Mouse (Mus musculus) 416B (cell line): Measurements from ENCODE around the gene Fbll1.

Experiments
- DNase-seq: peaks from one replicate; pipeline ENCODE4 v3.0.0; 2011; ENCODE audit warnings: low read depth

The Fbll1 gene

GRCm38 (mm10) chr11:35783038-35783437, 15.6 kb downstream of the Fbll1 start:
- DNase-seq = no peak

GRCm38 (mm10) chr11:35782444-35782843, 16.2 kb downstream of the Fbll1 start:
- DNase-seq = no peak

GRCm38 (mm10) chr11:35780336-35780735, 18.3 kb downstream of the Fbll1 start:
- DNase-seq = no peak

GRCm38 (mm10) chr11:35776452-35776851, 22.2 kb downstream of the Fbll1 start:
- DNase-seq = peak; percentile 66

GRCm38 (mm10) chr11:35775606-35776005, 23.1 kb downstream of the Fbll1 start:
- DNase-seq = no peak

- DNase-seq = peak; percentile 35
These were observed 27.8 kb downstream of the Fbll1 start for GRCm38 (mm10) chr11:35770741-35771504.

- peak; percentile 65 for DNase-seq
These were observed 28.8 kb downstream of the Fbll1 start for GRCm38 (mm10) chr11:35769746-35770437.

- peak; percentile 98 for DNase-seq
These were observed 29.4 kb downstream of the Fbll1 start, which contains the start of gene Pank3 for GRCm38 (mm10) chr11:35769188-35769745. Gene Pank3 (plus strand): TSS chr11:35769484.

- DNase-seq = peak; percentile 26
These were observed 31.8 kb downstream of the Fbll1 start for GRCm38 (mm10) chr11:35766845-35767244.

- DNase-seq = no peak
These were observed 38.1 kb downstream of the Fbll1 start for GRCm38 (mm10) chr11:35760627-35761003.

GRCm38 (mm10) chr11:35760001-35760626, 38.6 kb downstream of the Fbll1 start:
- no peak for DNase-seq

- DNase-seq = no peak
These were observed 42.0 kb downstream of the Fbll1 start for GRCm38 (mm10) chr11:35756411-35757303.

GRCm38 (mm10) chr11:35755546-35755945, 43.1 kb downstream of the Fbll1 start:
- no peak for DNase-seq

- DNase-seq = no peak
These were observed 43.7 kb downstream of the Fbll1 start for GRCm38 (mm10) chr11:35754906-35755418.

GRCm38 (mm10) chr11:35750578-35750977, 48.1 kb downstream of the Fbll1 start:
- peak; percentile 47 for DNase-seq
